Mouse (Mus musculus) gonadal fat pad, adult 2 months (tissue): ENCODE results near the gene Sorcs2. TPM values are rescaled to one million over a fixed set of nuclear protein-coding genes. Genes with fewer than 3 reads are reported as not detected.

Experiments
- DNase-seq: peaks from one replicate; pipeline ENCODE4 v3.0.0-alpha.2; 2012; ENCODE audit warnings: low read depth
- polyA plus RNA-seq: library from polyadenylated mRNA; depleted of rRNA; stranded (reverse); fragments of >200 nt; gene quantifications from 2 replicates; pipeline ENCODE4 v1.2.3, GENCODE M21; 2012; rRNA removed

The Sorcs2 gene
- polyA plus RNA-seq, 1 experiment, result 11.5 TPM

GRCm38 (mm10) chr5:36003797-36004196 is 394.1 kb downstream of the Sorcs2 start:
- no peak for DNase-seq

DNA sequence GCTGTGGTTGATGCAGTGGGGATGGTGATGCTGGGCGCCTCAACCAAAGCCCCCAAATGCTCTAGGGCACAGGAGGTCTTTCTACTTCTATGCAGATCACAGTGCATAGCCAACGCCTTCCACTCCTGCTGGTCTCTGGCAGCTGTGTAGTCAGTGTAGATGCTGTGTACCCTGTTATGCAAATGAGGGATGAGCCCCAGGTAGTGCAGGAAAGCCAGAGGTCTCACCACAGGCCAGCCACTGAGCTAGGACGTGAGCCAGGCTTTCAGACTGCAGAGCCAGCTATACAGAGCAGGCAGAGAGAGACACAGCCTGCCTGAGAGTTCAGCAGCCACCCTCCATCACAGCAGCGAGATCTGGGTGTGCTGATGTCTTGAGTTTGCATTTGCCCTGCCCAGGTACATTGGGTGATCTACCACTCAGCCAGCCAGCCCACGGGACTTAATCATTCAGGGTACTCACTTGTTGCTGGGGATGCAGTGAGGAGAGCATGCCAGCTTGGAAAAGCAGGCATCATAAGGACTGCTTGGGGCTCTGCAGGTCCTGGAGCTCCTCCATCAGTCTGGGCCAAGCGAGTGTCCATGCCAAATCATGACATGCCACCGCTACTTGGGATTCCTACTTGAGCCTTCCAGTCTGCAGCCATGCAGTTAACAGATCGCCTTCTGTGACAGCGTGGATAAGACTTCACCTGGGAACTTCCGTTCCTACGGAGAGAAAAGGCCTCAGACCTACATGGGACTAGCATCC is 407.8 kb downstream of the Sorcs2 start:
- no peak for DNase-seq

DNA sequence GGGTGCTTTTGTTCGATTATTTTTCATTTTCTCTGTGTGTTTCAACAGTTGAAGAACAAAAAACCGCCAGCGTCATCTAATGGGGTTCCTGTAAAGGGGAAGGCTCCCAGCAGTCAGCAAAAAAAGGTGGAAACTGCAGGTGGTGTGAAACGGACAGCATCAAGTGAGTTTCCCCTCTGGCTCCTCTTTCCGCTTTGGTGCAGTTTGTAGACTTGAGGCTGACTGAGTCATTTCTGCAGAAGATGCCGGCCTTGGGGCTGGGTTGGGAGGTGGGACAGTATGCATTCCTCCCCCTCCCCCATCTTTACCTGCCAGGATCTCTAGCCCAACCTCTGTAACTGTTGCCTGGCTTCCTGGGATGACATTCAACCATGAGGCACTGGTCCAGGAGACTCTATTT is 408.4 kb downstream of the Sorcs2 start:
- no peak for DNase-seq

DNA sequence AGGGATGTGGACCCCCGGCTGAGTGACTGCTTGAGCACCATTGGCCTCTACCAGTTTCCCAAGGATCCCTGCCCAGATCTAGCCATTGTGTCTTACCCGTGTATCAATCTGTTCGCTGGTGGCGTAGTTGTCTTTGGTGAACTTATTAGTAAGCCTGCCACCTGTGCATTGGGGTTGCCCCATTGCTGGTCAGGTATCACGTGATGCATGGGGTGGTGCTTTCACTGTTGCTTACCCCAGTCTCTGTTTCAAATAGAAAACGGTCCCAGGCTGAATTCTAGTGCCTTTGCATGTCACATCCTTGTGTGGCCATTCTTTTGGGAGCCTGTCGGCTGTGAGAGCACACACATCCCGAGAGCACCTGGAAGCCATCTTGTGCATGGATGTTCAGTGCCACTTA is 409.9 kb downstream of the Sorcs2 start:
- no peak for DNase-seq

DNA sequence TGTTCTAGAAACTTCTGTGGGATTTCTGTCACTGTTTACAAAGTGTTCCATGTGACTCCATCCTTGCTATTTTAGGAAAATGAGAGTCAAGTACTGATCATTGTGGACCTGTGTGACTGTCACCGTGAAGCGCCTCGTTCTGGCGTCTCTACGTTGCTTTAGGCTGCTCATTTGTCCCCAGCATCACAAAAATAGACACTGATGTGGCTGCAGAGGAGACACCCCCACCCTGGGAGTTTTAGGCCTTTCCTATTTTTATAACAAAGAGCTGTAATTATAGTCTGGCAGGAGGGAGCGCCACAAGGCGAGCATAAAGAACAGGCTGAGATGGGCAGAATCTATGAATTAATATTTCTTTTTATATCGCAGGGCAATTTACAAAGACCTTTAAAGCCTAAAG is 412.3 kb downstream of the Sorcs2 start:
- no peak for DNase-seq

DNA sequence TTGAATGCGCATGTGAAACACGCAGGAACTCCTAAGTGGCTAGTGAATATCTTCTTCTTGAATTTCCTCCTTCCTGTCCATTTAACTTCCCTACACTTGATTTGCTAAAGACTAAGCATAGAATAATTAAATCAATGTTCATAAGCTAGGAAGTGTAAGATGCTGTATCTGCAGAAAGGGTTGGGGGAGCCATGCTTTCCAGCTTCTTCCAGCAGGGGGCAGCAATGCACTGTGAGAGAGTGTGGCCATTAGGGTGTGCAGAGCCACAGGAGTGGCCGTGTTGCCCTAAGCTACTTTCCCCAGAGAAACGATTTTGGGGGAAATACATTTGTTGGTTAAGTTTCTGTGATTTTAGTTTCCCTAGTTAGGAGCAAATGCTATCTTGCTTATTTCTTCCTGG is 416.0 kb downstream of the Sorcs2 start:
- no peak for DNase-seq

- no peak for DNase-seq
These were observed 416.6 kb downstream of the Sorcs2 start for GRCm38 (mm10) chr5:35981341-35981740.

- no peak for DNase-seq
These were observed 417.4 kb downstream of the Sorcs2 start for GRCm38 (mm10) chr5:35980542-35980941.

DNA sequence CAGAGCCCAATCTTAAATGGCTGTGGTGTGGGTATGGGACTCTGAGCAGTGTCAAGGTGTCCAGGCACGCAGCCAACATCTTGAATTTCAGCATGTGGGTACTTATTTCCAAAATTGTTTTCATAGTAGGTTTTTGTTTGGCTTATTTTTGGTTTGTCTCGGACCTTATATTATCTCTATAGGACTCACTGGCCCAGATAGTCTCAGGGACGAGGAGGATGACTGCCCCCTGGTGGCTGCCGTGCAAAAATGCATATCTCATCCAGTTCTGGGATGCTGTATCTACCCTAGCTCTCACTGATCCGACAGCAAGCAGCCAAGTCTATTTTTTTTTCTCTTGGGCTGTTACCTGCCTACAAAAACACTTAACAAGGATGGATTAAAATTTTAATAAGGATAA is 422.3 kb downstream of the Sorcs2 start:
- no peak for DNase-seq

GRCm38 (mm10) chr5:35974265-35974664 is 423.7 kb downstream of the Sorcs2 start:
- DNase-seq, result no peak

DNA sequence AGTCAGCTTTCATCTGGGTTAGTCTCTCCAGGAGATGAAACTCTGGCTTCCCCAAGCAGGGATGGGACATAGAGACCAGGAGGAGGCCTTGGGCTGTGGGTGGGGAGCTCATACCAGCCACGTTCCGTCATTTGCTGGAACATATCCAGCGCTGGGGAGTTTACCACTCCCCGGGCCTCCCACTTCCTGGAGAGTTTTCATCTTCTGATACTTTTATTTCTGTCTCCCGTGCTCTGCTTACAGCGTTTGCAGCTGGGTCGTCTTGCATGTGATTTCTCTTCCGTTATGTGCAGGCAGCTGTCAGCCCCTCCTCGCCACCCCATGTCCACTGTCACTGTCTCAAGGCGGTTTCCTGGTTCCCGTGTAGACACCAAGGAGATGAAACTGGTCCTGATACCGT is 424.1 kb downstream of the Sorcs2 start:
- no peak for DNase-seq

DNA sequence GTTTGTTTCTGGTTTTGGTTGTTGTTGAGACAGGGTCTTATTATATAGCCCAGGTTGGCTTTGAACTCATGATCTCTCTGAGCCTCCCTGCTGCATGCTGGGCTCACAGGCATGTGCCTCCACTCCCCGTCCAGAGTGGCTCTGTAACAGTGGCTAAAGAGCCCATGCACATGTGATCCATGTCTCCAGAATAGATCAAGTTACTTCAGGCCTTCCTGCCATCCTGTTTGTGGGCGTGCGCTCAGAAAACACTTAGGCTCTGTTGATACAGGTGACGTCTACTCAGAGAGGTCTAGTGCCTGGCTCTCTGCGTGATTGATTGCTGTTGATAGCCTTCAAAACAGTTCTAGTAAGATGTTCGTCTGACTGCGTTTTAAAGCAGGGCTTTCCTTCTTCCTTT is 425.2 kb downstream of the Sorcs2 start:
- DNase-seq, result no peak

DNA sequence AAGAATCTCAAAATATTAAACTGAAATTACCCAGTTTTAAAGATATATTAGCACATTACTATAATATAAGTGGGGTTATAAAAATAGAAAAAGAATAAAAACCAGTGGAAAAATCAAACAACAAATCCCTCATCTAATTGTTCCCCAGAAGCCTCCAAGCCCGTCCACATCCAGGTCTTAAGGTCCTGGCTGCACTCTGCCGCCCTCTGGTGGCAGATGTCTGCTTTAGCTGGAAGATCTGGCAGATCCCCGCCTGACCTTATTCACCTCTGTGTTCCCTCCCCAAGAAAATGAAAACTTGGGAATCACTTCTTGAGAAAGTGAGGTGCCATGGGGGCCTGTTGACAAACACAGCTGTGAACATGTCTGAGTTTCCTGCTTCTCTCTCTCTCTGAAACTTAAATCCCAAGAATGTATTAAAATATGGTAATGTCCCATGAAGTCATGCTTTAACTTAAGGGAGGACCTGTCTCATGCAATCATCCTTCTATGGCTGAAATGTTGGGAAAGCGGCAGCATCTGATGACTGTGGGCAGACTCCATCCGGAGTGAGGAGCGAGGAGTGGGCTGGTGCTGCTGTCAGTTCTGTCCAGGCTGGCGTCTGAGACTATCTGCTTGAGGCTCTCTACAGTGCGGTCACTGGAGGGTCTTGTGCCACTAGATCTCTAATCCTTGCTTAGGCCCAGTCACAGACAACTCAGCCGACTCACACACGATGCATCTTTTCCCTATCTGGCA is 425.9 kb downstream of the Sorcs2 start:
- DNase-seq, result no peak

GRCm38 (mm10) chr5:35970380-35971105 is 427.4 kb downstream of the Sorcs2 start:
- no peak for DNase-seq

DNA sequence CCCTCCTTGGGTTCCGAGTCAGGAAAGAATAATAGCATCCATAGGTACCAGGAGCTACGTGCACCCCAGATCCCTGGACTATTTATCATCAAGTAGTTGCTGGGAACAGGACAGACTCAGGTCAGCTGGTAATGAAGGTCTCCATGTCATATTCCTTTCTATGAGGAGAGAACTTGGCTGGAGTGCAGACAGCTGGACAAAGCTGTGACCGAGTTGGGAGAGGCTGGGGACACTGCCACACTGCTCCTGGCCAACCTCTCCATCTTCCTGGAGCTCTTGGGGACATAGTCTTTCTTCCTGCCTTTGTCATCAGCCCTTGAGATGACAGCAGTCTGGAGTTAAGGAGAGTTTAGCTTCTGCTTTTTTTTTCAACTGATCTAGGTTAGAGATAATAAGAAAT is 428.1 kb downstream of the Sorcs2 start:
- DNase-seq, result no peak

Other genes starting within 250 kb of the Sorcs2 start
- gene Psapl1, start 194.1 kb downstream of the Sorcs2 start, polyA plus RNA-seq, result 0.19 and 0.22 TPM in 2 replicates
- gene Grpel1, start 66.9 kb upstream of the Sorcs2 start, polyA plus RNA-seq, result 17.8 and 21.3 TPM in 2 replicates
- 17.3 and 17.5 TPM in 2 replicates for gene Tada2b, start 86.1 kb upstream of the Sorcs2 start, polyA plus RNA-seq
- gene Ccdc96, start 86.4 kb upstream of the Sorcs2 start, polyA plus RNA-seq, result 0.16 and 0.81 TPM in 2 replicates
- 55.4 and 55.6 TPM in 2 replicates for gene Tbc1d14, start 195.1 kb upstream of the Sorcs2 start, polyA plus RNA-seq